Mouse (Mus musculus) cortical plate, adult 2 months (tissue): ENCODE results near the gene Apoa4. TPM values are rescaled to one million over a fixed set of nuclear protein-coding genes. Genes with fewer than 3 reads are reported as not detected.

Source experiments
- H3K27ac ChIP-seq: fragments of 200-500 bp; 2 replicates; pipeline ENCODE4 v1.5.1; 2012; ENCODE audit warnings: low read length, control low read depth, inconsistent platforms; ENCODE audit not compliant: insufficient read depth
- H3K4me1 ChIP-seq: fragments of 200-500 bp; 2 replicates; pipeline ENCODE4 v1.6.1; 2011; ENCODE audit warnings: low read length; ENCODE audit not compliant: control insufficient read depth, insufficient read depth
- H3K4me3 ChIP-seq: fragments of 200-500 bp; 2 replicates; pipeline ENCODE4 v1.5.1; 2011; ENCODE audit warnings: mild to moderate bottlenecking, low read length, control low read depth; ENCODE audit not compliant: insufficient read depth
- CTCF ChIP-seq: fragments of 200-500 bp; IDR thresholded peaks from 2 replicates; pipeline ENCODE4 v1.5.1; 2011; ENCODE audit warnings: mild to moderate bottlenecking, control low read depth, low read length; ENCODE audit not compliant: insufficient read depth; ENCODE audit errors: extremely low read depth
- POLR2A ChIP-seq: fragments of 200-500 bp; IDR thresholded peaks from 2 replicates; pipeline ENCODE4 v1.6.1; 2011; ENCODE audit warnings: mild to moderate bottlenecking, low read length, control low read depth; ENCODE audit not compliant: insufficient read depth; ENCODE audit errors: extremely low read depth
- polyA plus RNA-seq: library from polyadenylated mRNA; depleted of rRNA; stranded (reverse); fragments of >200 nt; gene quantifications from 2 replicates; pipeline ENCODE4 v1.2.3, GENCODE M21; 2012

Gene Apoa4
- polyA plus RNA-seq, 1 experiment: 0.04 TPM

DNA sequence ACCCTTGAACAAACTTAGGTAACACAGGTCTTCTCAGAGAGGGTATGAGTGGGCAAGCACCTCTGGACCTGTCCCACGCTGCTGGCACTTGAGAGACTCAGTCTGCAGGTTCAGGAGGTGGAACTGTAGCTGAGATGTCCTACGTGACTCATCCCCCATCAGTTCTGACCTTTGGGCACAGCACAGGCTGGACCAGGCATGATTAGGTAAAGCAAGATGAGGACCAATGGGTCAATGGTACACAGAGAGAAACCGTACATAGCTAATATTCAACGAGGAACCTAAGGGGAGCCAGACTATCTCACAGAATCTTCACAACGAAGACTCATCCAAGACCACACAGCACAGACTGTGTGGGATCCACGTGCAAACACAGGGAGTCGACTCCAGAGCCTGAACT lies 1.6 kb upstream of the Apoa4 start:
- TF ChIP-seq POLR2A: no peak
- no peak for TF ChIP-seq CTCF

DNA sequence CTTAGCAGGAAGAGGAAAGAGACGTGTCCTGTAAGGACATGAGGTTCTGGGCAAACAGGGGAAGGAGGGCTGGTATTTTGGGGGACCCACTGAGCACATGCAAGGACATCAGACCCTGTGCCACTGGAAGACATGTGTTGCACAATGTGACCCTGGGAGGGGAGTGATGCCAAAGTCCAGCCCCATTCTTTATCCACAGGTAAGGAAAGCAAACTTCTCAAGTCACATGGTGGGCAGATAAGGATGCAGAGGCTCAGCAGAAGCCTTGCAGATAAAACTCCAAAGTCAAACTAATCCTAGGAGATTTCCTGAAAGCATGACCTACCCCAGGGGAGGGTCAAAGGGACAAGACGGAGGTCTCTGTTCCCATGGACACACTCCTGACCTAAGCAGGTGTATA lies 1.3 kb downstream of the Apoa4 start:
- Histone ChIP-seq H3K27ac (no peak overlapping the region), H3K4me3 (no peak overlapping the region), H3K4me1 (no peaks in the 10 kb centered on the region)
- no peak for TF ChIP-seq CTCF
- no peak for TF ChIP-seq POLR2A

More for the DNA sequence above, 1.6 kb upstream of the Apoa4 start:
- Histone ChIP-seq H3K4me1 (no peaks in the 10 kb centered on the region), H3K27ac (no peak overlapping the region), H3K4me3 (no peak overlapping the region)

DNA sequence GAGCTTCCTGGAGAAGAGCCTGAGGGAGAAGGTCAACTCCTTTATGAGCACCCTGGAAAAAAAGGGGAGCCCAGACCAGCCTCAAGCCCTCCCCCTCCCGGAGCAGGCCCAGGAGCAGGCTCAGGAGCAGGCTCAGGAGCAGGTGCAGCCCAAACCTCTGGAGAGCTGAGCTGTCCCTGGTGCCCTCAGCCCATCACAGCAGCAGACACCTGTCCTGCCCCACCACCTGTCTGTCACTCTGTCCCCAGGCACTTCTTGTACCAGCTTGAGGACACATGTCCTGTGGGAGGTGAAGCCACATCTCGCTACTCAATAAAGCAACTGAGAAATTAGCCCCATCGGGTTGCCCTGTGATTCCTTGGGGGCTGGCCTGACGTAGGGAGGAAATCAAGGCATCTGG lies 2.6 kb downstream of the Apoa4 start:
- Histone ChIP-seq H3K4me3 (no peak overlapping the region), H3K4me1 (no peaks in the 10 kb centered on the region), H3K27ac (no peak overlapping the region)
- TF ChIP-seq POLR2A: no peak
- TF ChIP-seq CTCF: no peak

DNA sequence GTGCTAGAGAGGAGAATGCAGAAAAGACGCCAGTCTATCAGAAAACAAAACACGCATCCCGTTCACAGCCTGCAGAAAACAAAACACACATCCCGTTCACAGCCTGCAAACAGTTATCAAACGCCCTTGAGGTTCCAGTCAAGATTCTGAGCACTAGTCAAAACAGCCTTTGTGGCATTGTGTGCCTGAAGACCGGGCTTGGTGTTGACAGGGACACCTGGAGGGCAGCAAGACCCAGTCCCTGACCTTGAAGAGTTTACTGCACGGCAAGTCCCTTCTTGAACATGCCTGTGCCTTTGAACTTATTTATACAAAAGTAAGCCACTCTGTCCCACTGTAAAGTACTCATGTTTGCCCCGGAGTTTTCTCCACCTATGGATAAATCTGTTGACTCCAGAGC lies 3.1 kb downstream of the Apoa4 start:
- Histone ChIP-seq H3K27ac (no peak overlapping the region), H3K4me3 (no peak overlapping the region), H3K4me1 (no peaks in the 10 kb centered on the region)
- TF ChIP-seq POLR2A (no peak), CTCF (no peak)

DNA sequence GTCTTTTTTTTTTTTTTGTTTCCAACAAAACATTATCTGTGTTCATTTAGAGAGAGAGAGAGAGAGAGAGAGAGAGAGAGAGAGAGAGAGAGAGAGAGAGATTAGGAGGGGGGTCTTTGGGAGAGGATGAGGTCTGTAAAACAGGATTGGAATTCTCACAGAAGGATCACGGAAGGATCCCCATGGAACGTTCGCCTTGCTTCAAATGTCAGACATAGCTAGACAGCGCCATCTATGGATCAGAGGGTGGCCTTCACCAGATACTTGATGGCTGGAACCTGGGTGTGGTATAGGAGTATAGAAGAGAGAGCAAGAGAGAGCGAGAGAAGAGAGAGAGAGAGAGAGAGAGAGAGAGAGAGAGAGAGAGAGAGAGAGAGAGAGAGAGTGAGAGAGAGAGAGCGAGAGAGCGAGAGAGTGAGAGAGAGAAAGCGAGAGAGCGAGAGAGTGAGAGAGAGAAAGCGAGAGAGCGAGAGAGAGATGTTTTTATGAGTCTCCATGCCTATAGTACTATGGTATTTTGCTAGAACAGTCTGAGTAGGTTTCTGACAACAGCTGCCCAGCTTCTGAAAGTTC lies 6.3 kb downstream of the Apoa4 start:
- no peak overlapping the region for H3K27ac ChIP-seq
- H3K4me1 ChIP-seq: no peaks in the 10 kb centered on the region
- no peak overlapping the region for H3K4me3 ChIP-seq
- TF ChIP-seq CTCF (peak; percentile 98), POLR2A (no peak)

DNA sequence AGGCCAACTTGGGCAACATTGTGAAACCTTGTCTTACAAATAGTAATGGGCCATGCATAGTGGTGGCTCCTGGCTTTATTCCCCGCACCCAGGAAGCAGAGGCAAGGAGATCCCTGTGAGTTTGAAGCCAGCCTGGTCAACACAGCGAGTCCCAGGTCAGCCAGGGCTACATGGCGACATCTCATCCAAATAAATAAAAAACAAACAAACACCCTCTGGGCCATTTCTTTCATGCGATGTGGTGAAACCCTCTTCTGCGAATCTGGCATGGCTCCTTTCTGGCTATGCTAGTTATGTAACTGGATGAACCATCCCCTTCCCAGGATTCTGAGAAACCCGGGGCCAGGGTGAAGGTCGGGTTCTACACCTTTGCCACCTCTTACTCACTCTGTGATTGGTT lies 15.7 kb downstream of the Apoa4 start:
- H3K4me1 ChIP-seq: no peaks in the 10 kb centered on the region
- TF ChIP-seq POLR2A (no peak), CTCF (no peak)
- no peak overlapping the region for H3K27ac ChIP-seq
- no peak overlapping the region for H3K4me3 ChIP-seq

DNA sequence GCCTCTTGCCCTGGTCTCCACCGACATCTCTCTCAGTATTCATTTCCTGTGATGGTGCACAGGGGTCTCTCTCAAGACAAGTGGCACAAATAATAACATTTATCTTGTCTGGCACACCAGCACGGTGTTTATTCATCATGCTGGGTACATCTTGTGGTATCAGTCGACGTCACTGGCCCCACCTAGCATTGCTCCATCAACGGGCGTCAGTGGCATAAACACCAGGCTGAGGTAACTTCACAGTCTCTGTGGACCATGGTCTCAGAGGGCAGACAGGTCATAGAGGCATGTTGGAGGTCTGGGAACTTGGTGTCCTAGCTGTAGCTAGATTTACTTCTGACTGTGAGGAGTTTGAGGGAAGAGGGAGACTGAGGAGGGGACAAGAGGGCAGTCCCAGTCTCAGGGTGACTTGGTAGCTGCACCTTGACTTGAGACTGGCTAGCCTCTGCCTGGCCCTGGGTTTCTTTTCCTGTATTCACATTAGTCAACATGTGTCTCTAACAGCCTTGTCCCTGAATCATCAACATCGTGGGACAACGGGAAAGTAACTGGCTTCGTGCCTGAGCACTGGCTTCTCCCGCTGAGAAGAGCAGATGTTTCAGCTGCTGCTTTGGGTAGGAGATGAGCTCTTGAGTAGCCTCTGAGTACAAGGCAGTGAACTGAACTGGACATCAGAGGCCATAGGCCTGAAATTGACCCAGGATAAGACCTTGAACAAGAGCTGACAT lies 16.3 kb downstream of the Apoa4 start:
- Histone ChIP-seq H3K27ac (no peak overlapping the region), H3K4me1 (no peaks in the 10 kb centered on the region), H3K4me3 (no peak overlapping the region)
- no peak for TF ChIP-seq POLR2A
- TF ChIP-seq CTCF: no peak

DNA sequence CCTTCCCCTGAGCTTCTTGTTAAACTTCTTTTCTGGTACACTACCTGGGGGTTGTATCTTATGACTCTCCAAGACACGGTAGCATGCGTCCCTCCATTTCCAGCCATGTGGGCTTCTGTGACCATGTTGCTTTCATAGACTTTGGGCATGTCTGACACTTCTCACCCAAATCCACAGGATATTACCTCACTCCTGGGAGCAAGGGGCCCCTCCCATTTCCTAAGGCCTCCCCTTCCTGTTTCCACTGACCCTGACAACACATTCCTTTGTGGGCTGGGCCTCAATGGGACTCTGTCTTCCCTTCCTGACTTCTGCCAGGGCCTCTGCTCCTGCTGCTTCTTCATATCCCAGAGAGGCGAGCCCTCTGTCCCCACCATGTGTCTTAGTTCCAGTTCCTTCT lies 17.1 kb downstream of the Apoa4 start:
- Histone ChIP-seq H3K4me1 (no peaks in the 10 kb centered on the region), H3K27ac (no peak overlapping the region), H3K4me3 (no peak overlapping the region)
- TF ChIP-seq CTCF (no peak), POLR2A (no peak)

DNA sequence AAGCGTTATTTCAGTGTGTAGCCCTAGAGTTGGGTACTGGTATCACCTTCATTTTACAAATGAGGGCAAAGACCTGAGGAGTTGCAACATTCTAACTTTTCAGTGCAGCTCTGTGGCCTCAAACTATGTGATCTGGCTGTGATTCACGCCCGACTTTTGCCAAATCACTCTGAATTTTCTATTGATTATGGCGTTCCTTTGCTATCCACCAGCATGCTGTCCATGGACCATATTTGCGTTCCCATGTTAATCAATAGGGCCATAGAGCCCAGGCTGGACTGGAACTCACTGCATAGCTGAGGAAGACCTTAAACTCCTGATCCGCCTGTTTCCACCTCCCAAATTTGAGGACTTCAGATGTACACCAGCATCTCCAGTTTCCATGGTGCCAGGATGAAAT lies 18.6 kb downstream of the Apoa4 start:
- no peak overlapping the region for H3K27ac ChIP-seq
- H3K4me1 ChIP-seq: no peaks in the 10 kb centered on the region
- H3K4me3 ChIP-seq: no peak overlapping the region
- no peak for TF ChIP-seq POLR2A
- no peak for TF ChIP-seq CTCF

DNA sequence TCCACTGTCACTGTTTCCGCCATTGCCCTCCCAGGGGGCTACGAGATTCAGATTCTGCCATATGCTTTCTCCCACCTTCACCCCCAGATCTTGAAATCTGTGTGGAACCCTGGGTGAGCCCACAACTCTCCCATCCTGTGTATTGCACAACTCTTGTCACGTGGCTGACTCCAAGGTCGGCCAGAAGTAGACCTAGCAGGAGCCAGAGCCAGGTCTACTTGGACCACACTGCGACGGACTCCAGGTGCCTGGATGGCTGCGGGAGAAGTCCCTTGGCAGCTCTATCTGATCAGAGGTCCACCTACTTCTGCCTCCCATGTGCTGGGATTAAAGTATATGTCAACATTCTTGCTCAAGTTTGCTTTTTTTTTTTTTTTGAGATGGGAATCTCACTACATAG lies 20.6 kb downstream of the Apoa4 start:
- Histone ChIP-seq H3K4me3 (no peak overlapping the region), H3K4me1 (no peaks in the 10 kb centered on the region), H3K27ac (no peak overlapping the region)
- TF ChIP-seq POLR2A (no peak), CTCF (no peak)
